Mouse (Mus musculus) forebrain, embryonic 11.5 days (tissue): ENCODE results near the gene C530008M17Rik. TPM values are rescaled to one million over a fixed set of nuclear protein-coding genes. Genes with fewer than 3 reads are reported as not detected.

Source experiments
- ATAC-seq: fragments of 200-750 bp; cut with Nextera tagmentation; replicated peaks from 2 replicates; pipeline ENCODE4 v1.8.0; 2017; ENCODE audit warnings: moderate TSS enrichment; ENCODE audit not compliant: low FRiP score
- DNase-seq: peaks from one replicate; pipeline ENCODE4 v3.0.0-alpha.2; 2017; ENCODE audit warnings: low spot score
- H3K27ac ChIP-seq: fragments of 300-500 bp; sonication (generic); 2 replicates; pipeline ENCODE4 v1.5.1; 2014; ENCODE audit warnings: low read depth, low read length
- H3K27me3 ChIP-seq: fragments of 300-500 bp; sonication (generic); 2 replicates; pipeline ENCODE4 v1.6.1; 2014; ENCODE audit warnings: mild to moderate bottlenecking, low read length, mixed read lengths; ENCODE audit not compliant: control insufficient read depth, insufficient read depth
- H3K36me3 ChIP-seq: fragments of 300-500 bp; sonication (generic); 2 replicates; pipeline ENCODE4 v1.6.1; 2014; ENCODE audit warnings: mild to moderate bottlenecking, low read length, moderate library complexity, mixed read lengths; ENCODE audit not compliant: control insufficient read depth, insufficient read depth
- H3K4me1 ChIP-seq: fragments of 300-500 bp; sonication (generic); replicated peaks from 2 replicates; pipeline ENCODE4 v1.6.1; 2014; ENCODE audit warnings: low read length, mixed read lengths; ENCODE audit not compliant: control insufficient read depth, insufficient read depth
- H3K4me2 ChIP-seq: fragments of 300-500 bp; sonication (generic); 2 replicates; pipeline ENCODE4 v1.6.1; 2014; ENCODE audit warnings: low read depth, mild to moderate bottlenecking, low read length, moderate library complexity, mixed read lengths; ENCODE audit not compliant: severe bottlenecking
- H3K4me3 ChIP-seq: fragments of 300-500 bp; sonication (generic); 2 replicates; pipeline ENCODE4 v1.5.1; 2014; ENCODE audit warnings: low read depth, low read length
- H3K9ac ChIP-seq: fragments of 300-500 bp; sonication (generic); 2 replicates; pipeline ENCODE4 v1.6.1; 2014; ENCODE audit warnings: low read length
- H3K9me3 ChIP-seq: fragments of 300-500 bp; sonication (generic); 2 replicates; pipeline ENCODE4 v1.6.1; 2016; ENCODE audit warnings: low read length, mixed read lengths; ENCODE audit not compliant: control insufficient read depth
- WGBS: fragments of 180-500 bp; shearing (Covaris S2); extraction: QIAGEN DNeasy Blood & Tissue Kit; methylation state at CpG from one replicate; pipeline ENCODE4 v1.1.7; 2014; 5-methylcytosine and 5-hydroxymethylcytosine counted together
- polyA plus RNA-seq: library from polyadenylated mRNA; unstranded; fragments of >200 nt; fragmentation: Nextera tagmentation; extraction: Ambion mirVana; gene quantifications from 2 replicates; pipeline ENCODE4 v1.2.1, GENCODE M21; 2014

Gene C530008M17Rik
- polyA plus RNA-seq, 1 experiment from 2014 or later = 40.6 TPM

DNA sequence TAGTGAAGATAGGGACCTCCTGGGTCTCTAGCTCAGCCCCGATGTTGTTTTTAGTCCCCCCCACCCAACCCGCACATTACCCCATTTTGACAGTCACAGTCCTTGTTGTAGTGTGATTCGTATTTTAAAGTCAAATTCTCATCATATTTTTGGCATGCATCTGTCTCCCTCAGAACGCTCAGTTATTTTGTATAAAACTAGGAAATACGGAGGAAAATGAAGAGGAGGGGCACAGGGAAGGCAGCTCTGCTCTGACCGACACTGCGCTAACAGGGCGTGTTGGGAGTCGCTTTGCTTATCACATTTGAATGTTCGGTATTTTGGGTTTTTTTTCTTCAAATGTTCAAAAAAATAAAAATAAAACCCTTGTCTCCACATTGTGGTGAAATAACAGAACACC is 13.9 kb downstream of the C530008M17Rik start:
- WGBS = 95% methylated on average over 10 of the region's 10 CpGs
- no peak overlapping the region for H3K4me2 ChIP-seq
- H3K4me1 ChIP-seq = 0 out of 2 replicates have a peak, but pooled peaks cover 2% of the 10 kb centered on the region
- DNase-seq = no peak
- no peaks in the 10 kb centered on the region for H3K27me3 ChIP-seq
- H3K4me3 ChIP-seq = no peak overlapping the region
- no peaks in the 10 kb centered on the region for H3K36me3 ChIP-seq
- no peak overlapping the region for H3K27ac ChIP-seq
- ATAC-seq = no peak
- no peak overlapping the region for H3K9ac ChIP-seq
- no peaks in the 10 kb centered on the region for H3K9me3 ChIP-seq

- DNase-seq (no peak), ATAC-seq (no peak)
- Histone ChIP-seq H3K4me3 (no peak overlapping the region), H3K4me1 (no peaks in the 10 kb centered on the region), H3K9me3 (no peaks in the 10 kb centered on the region), H3K27me3 (no peaks in the 10 kb centered on the region), H3K9ac (no peak overlapping the region), H3K27ac (no peak overlapping the region), H3K4me2 (no peak overlapping the region), H3K36me3 (no peaks in the 10 kb centered on the region)
- 93% methylated on average over 5 of the region's 5 CpGs for WGBS
Observed at GRCm38 (mm10) chr5:76674022-76674653, 17.8 kb downstream of the C530008M17Rik start.

GRCm38 (mm10) chr5:76675369-76675768 is 19.1 kb downstream of the C530008M17Rik start:
- H3K36me3 ChIP-seq = no peaks in the 10 kb centered on the region
- WGBS = 82% methylated on average over 4 of the region's 4 CpGs
- H3K27ac ChIP-seq = no peak overlapping the region
- H3K4me1 ChIP-seq = no peaks in the 10 kb centered on the region
- no peaks in the 10 kb centered on the region for H3K9me3 ChIP-seq
- DNase-seq = no peak
- no peak overlapping the region for H3K9ac ChIP-seq
- no peak overlapping the region for H3K4me2 ChIP-seq
- no peak for ATAC-seq
- H3K4me3 ChIP-seq = no peak overlapping the region
- H3K27me3 ChIP-seq = no peaks in the 10 kb centered on the region

GRCm38 (mm10) chr5:76680959-76681358 is 24.6 kb downstream of the C530008M17Rik start:
- Histone ChIP-seq H3K9ac (no peak overlapping the region), H3K4me1 (peaks cover 3% of the 10 kb centered on the region; the same call in 1 of the 2 replicates), H3K36me3 (no peaks in the 10 kb centered on the region), H3K27me3 (no peaks in the 10 kb centered on the region), H3K4me3 (no peak overlapping the region), H3K4me2 (no peak overlapping the region), H3K27ac (no peak overlapping the region), H3K9me3 (no peaks in the 10 kb centered on the region)
- ATAC-seq (no peak), DNase-seq (no peak)
- 89% methylated on average over 3 of the region's 3 CpGs for WGBS

DNA sequence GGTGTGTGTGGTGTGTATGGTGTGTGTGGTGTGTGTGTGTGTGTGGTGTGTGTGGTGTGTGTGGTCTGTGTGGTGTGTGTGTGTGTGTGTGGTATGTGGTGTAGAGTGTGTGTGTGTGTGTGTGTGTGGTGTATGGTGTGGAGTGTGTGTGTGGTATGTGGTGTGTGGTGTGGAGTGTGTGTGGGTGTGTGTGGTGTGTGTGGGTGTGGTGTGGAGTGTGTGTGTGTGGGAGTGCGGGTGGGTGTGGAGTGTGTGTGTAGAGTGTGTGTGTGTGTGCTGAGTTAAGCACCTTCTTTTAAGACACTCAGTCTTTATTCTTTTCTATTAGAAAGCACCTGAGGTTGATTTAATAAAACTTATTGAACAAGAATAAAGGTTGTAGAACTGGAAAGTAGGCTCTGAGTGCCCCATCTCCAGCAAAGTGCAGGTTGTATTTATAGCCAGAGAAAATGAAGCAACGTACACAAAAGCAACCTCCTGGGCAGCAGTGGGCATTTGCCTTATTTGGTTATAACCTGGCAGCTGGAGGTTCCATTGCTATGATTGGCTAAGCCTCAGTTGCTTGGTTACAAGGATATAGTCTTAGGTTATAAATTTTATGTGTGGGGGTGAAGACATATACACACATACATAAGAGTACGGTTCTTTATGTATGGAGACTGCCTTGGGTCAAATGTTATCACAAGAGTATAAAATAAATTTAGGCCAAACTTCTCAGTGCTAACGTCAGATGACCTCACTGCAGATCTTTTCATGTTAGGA is 25.8 kb downstream of the C530008M17Rik start:
- ATAC-seq (0 out of 2 replicates have a peak, but pooled peaks have one; percentile 53), DNase-seq (no peak)
- WGBS = 78% methylated on average over 4 of the region's 4 CpGs
- Histone ChIP-seq H3K4me2 (no peak overlapping the region), H3K27me3 (no peaks in the 10 kb centered on the region), H3K36me3 (no peaks in the 10 kb centered on the region), H3K4me3 (no peak overlapping the region), H3K27ac (no peak overlapping the region), H3K4me1 (peaks cover 3% of the 10 kb centered on the region; the same call in 1 of the 2 replicates), H3K9me3 (no peaks in the 10 kb centered on the region), H3K9ac (no peak overlapping the region)

GRCm38 (mm10) chr5:76683455-76683854 is 27.1 kb downstream of the C530008M17Rik start:
- Histone ChIP-seq H3K27ac (no peak overlapping the region), H3K27me3 (no peaks in the 10 kb centered on the region), H3K4me2 (no peak overlapping the region), H3K36me3 (no peaks in the 10 kb centered on the region), H3K4me1 (peaks cover 3% of the 10 kb centered on the region; the same call in 1 of the 2 replicates), H3K9me3 (no peaks in the 10 kb centered on the region), H3K9ac (no peak overlapping the region), H3K4me3 (no peak overlapping the region)
- 68% methylated on average over 5 of the region's 5 CpGs for WGBS
- DNase-seq = no peak
- no peak for ATAC-seq

DNA sequence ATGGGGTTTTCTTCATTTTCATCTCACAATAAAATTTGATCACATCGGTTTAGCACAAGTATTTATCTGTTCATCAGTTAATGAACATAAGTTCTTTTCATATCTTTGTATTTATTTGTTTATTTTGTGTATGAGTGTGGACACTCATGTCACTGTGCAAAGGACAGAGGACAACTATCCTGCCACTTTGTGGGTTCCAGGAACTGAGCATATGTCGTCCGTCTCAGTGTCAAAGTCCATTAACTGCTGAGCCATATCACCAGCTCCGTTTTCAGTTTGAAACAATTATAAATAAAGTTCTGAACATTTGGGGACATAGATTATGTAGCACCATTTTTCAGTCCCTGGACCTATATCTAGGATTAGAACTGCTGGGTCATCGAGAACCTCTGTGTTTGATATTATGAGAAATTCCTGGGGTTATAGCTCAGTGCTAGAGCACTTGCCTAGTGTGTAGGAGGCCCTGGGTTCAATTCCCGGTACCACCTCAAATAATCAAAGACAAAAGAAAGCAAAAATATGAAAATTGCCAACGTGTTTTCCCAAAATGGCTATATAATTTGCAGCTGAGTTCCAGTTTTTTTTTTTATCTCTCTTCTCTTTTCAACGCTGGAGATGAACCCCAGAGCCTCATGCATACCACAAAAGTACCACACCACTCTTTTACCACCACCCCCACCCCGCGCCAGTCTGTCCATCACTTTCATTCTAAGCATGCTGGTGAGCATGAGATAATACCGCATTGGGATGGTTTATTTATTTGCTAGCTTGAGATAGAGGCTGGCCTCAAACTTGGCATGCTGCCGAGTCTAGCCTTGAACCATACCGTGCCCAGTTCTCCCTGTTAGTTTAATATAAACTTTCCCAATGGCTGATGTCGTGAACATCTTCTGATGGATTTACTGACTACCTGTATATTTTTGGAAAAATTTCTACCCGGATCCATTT is 28.6 kb downstream of the C530008M17Rik start:
- Histone ChIP-seq H3K4me3 (no peak overlapping the region), H3K9ac (no peak overlapping the region), H3K4me2 (no peak overlapping the region), H3K36me3 (no peaks in the 10 kb centered on the region), H3K9me3 (no peaks in the 10 kb centered on the region), H3K4me1 (peaks cover 3% of the 10 kb centered on the region; the same call in 1 of the 2 replicates), H3K27me3 (no peaks in the 10 kb centered on the region), H3K27ac (no peak overlapping the region)
- DNase-seq = no peak
- ATAC-seq = no peak
- WGBS = 94% methylated on average over 15 of the region's 15 CpGs

GRCm38 (mm10) chr5:76687961-76688600 is 31.8 kb downstream of the C530008M17Rik start:
- Histone ChIP-seq H3K36me3 (no peaks in the 10 kb centered on the region), H3K9ac (no peak overlapping the region), H3K4me1 (peaks cover 3% of the 10 kb centered on the region; the same call in 1 of the 2 replicates), H3K4me2 (no peak overlapping the region), H3K9me3 (no peaks in the 10 kb centered on the region), H3K27ac (no peak overlapping the region), H3K27me3 (no peaks in the 10 kb centered on the region), H3K4me3 (no peak overlapping the region)
- DNase-seq (no peak), ATAC-seq (no peak)
- 89% methylated on average over 10 of the region's 10 CpGs for WGBS
